Mouse (Mus musculus) frontal cortex, adult 2 months (tissue): ENCODE data around the gene Thumpd1. TPM values are rescaled to one million over a fixed set of nuclear protein-coding genes. Genes with fewer than 3 reads are reported as not detected.

Source experiments
- DNase-seq, 2 experiments: peaks; one replicate each; pipeline ENCODE4 v3.0.0; 2022; ENCODE audit warnings: low spot score in 1 of 2; ENCODE audit errors: extremely low spot score in 1 of 2
- polyA plus RNA-seq: library from polyadenylated mRNA; depleted of rRNA; stranded (reverse); fragments of >200 nt; gene quantifications from 2 replicates; pipeline ENCODE4 v1.2.3, GENCODE M21; 2012; rRNA removed

Gene Thumpd1
- polyA plus RNA-seq, 1 experiment: 35.9 TPM

- DNase-seq: peak; percentile 1 to 78
These were observed 47.1 kb downstream of the Thumpd1 start for GRCm38 (mm10) chr7:119673465-119673864.

DNA sequence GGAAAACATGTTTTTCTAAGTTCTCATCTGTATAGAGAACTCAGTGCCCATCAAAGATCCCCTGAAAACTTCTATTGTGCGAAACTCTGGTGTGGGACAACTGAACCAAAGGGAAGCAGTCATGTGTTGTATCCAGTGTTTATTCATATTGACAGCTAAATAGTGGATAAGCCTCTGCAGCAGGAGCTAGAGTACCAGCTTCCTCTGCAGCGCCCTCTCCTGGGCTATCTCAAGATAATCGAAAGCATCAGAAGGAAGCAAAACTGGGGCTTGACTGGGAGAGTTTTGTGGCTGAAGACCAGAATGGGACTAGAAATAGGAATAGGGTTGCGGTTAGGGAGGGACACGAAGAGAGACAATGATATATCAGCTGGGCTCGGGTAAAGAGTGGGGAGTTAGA is 49.7 kb downstream of the Thumpd1 start:
- DNase-seq: peak in 1 of 2 experiments; percentile 34

DNA sequence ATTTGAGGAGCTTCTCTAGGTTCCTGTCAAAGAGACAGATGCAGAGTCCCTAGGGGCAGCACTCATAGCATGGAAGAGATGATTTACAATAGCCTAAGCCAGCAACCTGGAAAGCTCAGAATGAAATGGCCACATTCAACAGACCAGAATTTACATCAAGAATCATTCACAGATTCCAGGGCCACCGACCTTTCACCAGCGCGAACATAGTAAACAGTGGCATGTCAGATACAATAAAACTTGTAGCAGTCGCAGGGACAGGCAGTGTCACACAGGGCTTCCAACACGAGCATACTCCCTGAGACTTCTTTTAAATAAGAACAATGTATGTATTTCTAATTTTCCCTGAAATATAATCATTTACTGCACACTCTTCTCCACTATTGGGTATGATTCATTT is 50.2 kb downstream of the Thumpd1 start:
- no peak for DNase-seq

DNA sequence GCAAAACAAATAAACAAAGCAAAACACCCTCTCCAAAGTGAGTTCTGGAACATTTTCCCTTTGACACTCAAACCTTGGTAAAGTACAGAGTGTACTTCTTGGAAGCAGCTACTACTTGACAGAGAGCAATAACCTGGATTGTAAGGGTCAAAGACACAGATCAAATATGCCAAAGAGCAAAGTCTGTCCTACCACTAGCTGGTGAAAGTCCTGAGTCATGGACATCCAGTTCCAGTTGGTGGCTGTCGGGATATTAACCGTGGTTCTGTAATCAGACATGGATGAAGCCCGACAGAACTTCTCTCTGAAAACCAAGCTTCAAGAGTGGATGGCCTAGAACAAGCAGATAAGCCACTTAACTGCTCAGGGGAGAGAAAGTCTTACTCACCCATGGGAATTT is 52.7 kb downstream of the Thumpd1 start:
- no peak for DNase-seq

Other genes starting within 250 kb of the Thumpd1 start
- gene Umod, start 241.5 kb downstream of the Thumpd1 start, polyA plus RNA-seq: not detected in 2 replicates
- 0.50 and 0.92 TPM in 2 replicates for gene Acsm5, start 201.3 kb downstream of the Thumpd1 start, polyA plus RNA-seq
- not detected in 2 replicates for gene Pdilt, start 197.3 kb downstream of the Thumpd1 start, polyA plus RNA-seq
- gene Acsm2, start 166.5 kb downstream of the Thumpd1 start, polyA plus RNA-seq: not detected in 2 replicates
- not detected in 2 replicates for gene Acsm1, start 113.8 kb downstream of the Thumpd1 start, polyA plus RNA-seq
- 0.16 and 0.23 TPM in 2 replicates for gene Acsm4, start 30.8 kb downstream of the Thumpd1 start, polyA plus RNA-seq
- 0.04 and 0.12 TPM in 2 replicates for gene Acsm3, start 40.1 kb upstream of the Thumpd1 start, polyA plus RNA-seq
- 2.1 and 5.7 TPM in 2 replicates for gene Rexo5, start 73.2 kb upstream of the Thumpd1 start, polyA plus RNA-seq
- gene Eri2, start 73.3 kb upstream of the Thumpd1 start, polyA plus RNA-seq: 6.6 and 8.2 TPM in 2 replicates
- gene Lyrm1, start 175.1 kb upstream of the Thumpd1 start, polyA plus RNA-seq: 17.8 and 19.1 TPM in 2 replicates
- 10.7 and 11.3 TPM in 2 replicates for gene Dcun1d3, start 175.5 kb upstream of the Thumpd1 start, polyA plus RNA-seq